Mouse (Mus musculus) intestine, postnatal 0 days (tissue): ENCODE results near the gene Zfp524. TPM values are rescaled to one million over a fixed set of nuclear protein-coding genes. Genes with fewer than 3 reads are reported as not detected.

Experiments used
- ATAC-seq: fragments of 200-750 bp; cut with Nextera tagmentation; 2 replicates; pipeline ENCODE4 v1.8.0; 2017; ENCODE audit warnings: mild to moderate bottlenecking, moderate TSS enrichment, moderate library complexity
- H3K27ac ChIP-seq: fragments of 300-500 bp; sonication (generic); 2 replicates; pipeline ENCODE4 v1.5.1; 2014; ENCODE audit warnings: mild to moderate bottlenecking, low read depth, low read length, moderate library complexity
- H3K27me3 ChIP-seq: fragments of 300-500 bp; sonication (generic); replicated peaks from 2 replicates; pipeline ENCODE4 v1.6.1; 2014; ENCODE audit warnings: low read length, mixed read lengths; ENCODE audit not compliant: control insufficient read depth, insufficient read depth
- H3K36me3 ChIP-seq: fragments of 300-500 bp; sonication (generic); 2 replicates; pipeline ENCODE4 v1.6.1; 2014; ENCODE audit warnings: mild to moderate bottlenecking, moderate library complexity; ENCODE audit not compliant: control insufficient read depth, insufficient read depth
- H3K4me1 ChIP-seq: fragments of 300-500 bp; sonication (generic); replicated peaks from 2 replicates; pipeline ENCODE4 v1.6.1; 2014; ENCODE audit warnings: antibody characterized with exemption, low read length, mixed read lengths; ENCODE audit not compliant: control insufficient read depth, insufficient read depth
- H3K4me2 ChIP-seq: fragments of 300-500 bp; sonication (generic); replicated peaks from 2 replicates; pipeline ENCODE4 v1.6.1; 2014; ENCODE audit warnings: low read depth, mild to moderate bottlenecking, moderate library complexity
- H3K4me3 ChIP-seq: fragments of 300-500 bp; sonication (generic); 2 replicates; pipeline ENCODE4 v1.5.1; 2014; ENCODE audit warnings: low read depth, low read length
- H3K9ac ChIP-seq: fragments of 300-500 bp; sonication (generic); 2 replicates; pipeline ENCODE4 v1.6.1; 2014; ENCODE audit warnings: mild to moderate bottlenecking, low read depth, low read length
- H3K9me3 ChIP-seq: fragments of 300-500 bp; sonication (generic); 2 replicates; pipeline ENCODE4 v1.6.1; 2016; ENCODE audit warnings: mixed run types; ENCODE audit not compliant: control insufficient read depth
- CTCF ChIP-seq: sonication (generic); IDR thresholded peaks from 2 replicates; pipeline ENCODE4 v1.5.1; 2016; ENCODE audit warnings: low read depth, mild to moderate bottlenecking, control low read depth, antibody characterized with exemption, moderate library complexity
- WGBS: fragments of 180-500 bp; shearing (Covaris S2); extraction: QIAGEN DNeasy Blood & Tissue Kit; methylation state at CpG from one replicate; pipeline ENCODE4 v1.1.7; 2014; 5-methylcytosine and 5-hydroxymethylcytosine counted together
- polyA plus RNA-seq: library from polyadenylated mRNA; unstranded; fragments of >200 nt; fragmentation: Nextera tagmentation; extraction: Ambion mirVana; gene quantifications from 2 replicates; pipeline ENCODE4 v1.2.1, GENCODE M21; 2015

The Zfp524 gene
- polyA plus RNA-seq, result 21.9 and 22.6 TPM in 2 replicates

GRCm38 (mm10) chr7:5014251-5015117 is at the start of gene Zfp524, which contains the start of gene Fiz1:
Zfp524 (plus strand) TSS chr7:5014415.
Fiz1 (minus strand) TSS chr7:5014697.
- Histone ChIP-seq H3K4me1 (peaks cover 3% of the 10 kb centered on the region; the same call in 1 of the 2 replicates), H3K4me3 (peak within 1 kb of the TSS; percentile 60), H3K36me3 (peaks cover 44% of the 10 kb centered on the region), H3K4me2 (peak within 1 kb of the TSS; percentile 82), H3K9ac (peak within 1 kb of the TSS; percentile 83), H3K9me3 (no peaks in the 10 kb centered on the region), H3K27me3 (no peaks in the 10 kb centered on the region), H3K27ac (peak within 1 kb of the TSS; percentile 100)
- no peak for TF ChIP-seq CTCF
- peak; percentile 83 for ATAC-seq
- under 1% methylated on average over 42 of the region's 42 CpGs for WGBS

GRCm38 (mm10) chr7:4964988-4965387 is 49.2 kb upstream of the Zfp524 start:
- no peaks in the 10 kb centered on the region for H3K36me3 ChIP-seq
- no peak for ATAC-seq
- 77% methylated on average over 5 of the region's 5 CpGs for WGBS
- H3K4me3 ChIP-seq, result no peak overlapping the region
- no peaks in the 10 kb centered on the region for H3K27me3 ChIP-seq
- no peak overlapping the region for H3K9ac ChIP-seq
- no peak overlapping the region for H3K4me2 ChIP-seq
- H3K4me1 ChIP-seq, result no peaks in the 10 kb centered on the region
- H3K9me3 ChIP-seq, result no peaks in the 10 kb centered on the region
- no peak for TF ChIP-seq CTCF
- no peak overlapping the region for H3K27ac ChIP-seq

- no peak within 1 kb of the TSS for H3K9ac ChIP-seq
- no peaks in the 10 kb centered on the region for H3K4me1 ChIP-seq
- H3K4me2 ChIP-seq, result no peak within 1 kb of the TSS
- H3K4me3 ChIP-seq, result no peak within 1 kb of the TSS
- ATAC-seq, result no peak
- no peak within 1 kb of the TSS for H3K27ac ChIP-seq
- no peaks in the 10 kb centered on the region for H3K9me3 ChIP-seq
- H3K27me3 ChIP-seq, result no peaks in the 10 kb centered on the region
- TF ChIP-seq CTCF, result no peak
- H3K36me3 ChIP-seq, result no peaks in the 10 kb centered on the region
- 30% methylated on average over 6 of the region's 6 CpGs for WGBS
Measured at GRCm38 (mm10) chr7:4971068-4971467, 43.1 kb upstream of the Zfp524 start, which contains the start of gene Sbk3. Sbk3 (minus strand) TSS chr7:4971168.

DNA sequence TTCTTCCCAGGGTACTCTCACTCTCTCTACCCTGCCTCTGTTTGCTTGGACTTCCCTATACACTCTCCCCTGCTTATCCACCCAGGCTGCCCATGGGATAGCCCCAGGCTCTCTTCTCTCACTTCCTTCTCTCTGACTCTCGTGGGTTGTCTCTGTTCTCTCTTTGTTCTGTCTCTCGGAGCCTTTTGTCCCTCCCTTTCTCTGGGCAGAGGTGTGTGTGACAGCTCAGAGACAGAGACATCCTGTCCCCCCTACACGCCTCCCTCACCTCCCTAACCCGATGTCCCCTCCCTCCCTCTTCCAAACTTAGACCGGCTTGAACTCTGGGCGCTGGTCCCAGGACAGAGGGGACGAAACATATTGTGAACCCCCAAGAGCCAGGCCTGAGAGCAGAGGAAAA is 42.5 kb upstream of the Zfp524 start:
- Histone ChIP-seq H3K27ac (no peak overlapping the region), H3K4me3 (no peak overlapping the region), H3K9ac (no peak overlapping the region), H3K4me2 (no peak overlapping the region), H3K9me3 (peaks cover 2% of the 10 kb centered on the region; the same call in 1 of the 2 replicates), H3K36me3 (no peaks in the 10 kb centered on the region), H3K27me3 (no peaks in the 10 kb centered on the region), H3K4me1 (no peaks in the 10 kb centered on the region)
- no peak for ATAC-seq
- WGBS, result 28% methylated on average over 7 of the region's 7 CpGs
- no peak for TF ChIP-seq CTCF

DNA sequence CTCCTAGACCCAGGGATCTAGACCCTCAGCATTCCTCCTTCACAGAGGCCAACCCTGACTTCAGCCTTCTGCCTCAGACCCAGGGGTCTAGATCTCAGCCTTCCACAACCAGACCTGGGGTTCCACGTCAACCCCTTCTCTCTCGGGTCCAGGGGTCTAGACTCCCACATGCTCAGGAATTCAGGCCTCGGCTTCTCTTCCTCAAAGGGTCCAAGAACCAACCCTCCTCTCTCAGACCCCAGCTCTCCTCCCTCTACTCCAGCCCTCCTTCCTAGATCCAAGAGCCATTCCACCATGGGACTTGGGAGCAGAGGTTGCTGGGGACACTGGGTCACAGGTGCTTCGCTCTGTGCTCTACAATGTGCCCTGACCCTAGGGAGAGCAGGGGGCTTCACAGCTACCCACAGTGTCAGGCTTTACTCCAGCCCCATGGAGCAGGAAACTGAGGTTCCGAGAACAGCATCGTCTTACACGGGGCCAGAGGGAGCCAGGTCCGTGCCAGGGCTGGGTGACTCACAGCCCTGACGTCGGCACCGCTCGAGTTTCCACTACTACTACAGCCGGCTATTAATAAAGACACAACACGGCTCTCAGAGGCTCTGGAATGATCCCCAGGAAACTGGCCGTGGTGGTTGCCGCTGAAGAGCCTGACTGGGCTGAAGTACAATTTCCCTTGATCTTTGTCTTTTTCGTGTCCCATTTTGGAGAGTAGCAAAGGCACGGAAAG is 41.7 kb upstream of the Zfp524 start:
- Histone ChIP-seq H3K4me1 (no peaks in the 10 kb centered on the region), H3K36me3 (no peaks in the 10 kb centered on the region), H3K4me3 (no peak overlapping the region), H3K4me2 (no peak overlapping the region), H3K27me3 (no peaks in the 10 kb centered on the region), H3K27ac (no peak overlapping the region), H3K9ac (no peak overlapping the region), H3K9me3 (peaks cover 3% of the 10 kb centered on the region; the same call in 1 of the 2 replicates)
- no peak for TF ChIP-seq CTCF
- no peak for ATAC-seq
- WGBS, result 64% methylated on average over 18 of the region's 18 CpGs

DNA sequence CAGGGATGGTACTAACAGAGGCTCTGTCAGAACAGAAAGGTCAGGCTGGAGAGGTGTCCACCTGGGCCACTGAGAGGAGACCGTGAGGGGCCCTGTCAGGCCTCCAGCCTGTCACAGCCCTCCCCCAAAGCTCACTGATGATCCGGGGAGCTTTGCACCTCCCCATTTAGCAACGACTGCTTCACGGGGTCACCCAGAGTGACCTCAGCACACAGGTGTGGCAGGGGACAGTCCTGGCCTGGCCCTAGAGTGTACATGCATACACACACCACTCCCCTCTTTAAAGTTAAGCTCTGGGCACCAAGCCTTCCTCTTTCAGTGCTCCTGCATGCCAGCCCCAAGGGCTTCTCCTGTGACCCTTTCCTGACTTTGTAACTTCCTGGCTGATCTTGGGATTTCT is 38.8 kb upstream of the Zfp524 start:
- TF ChIP-seq CTCF, result no peak

More for the DNA sequence above, 38.8 kb upstream of the Zfp524 start:
- no peak overlapping the region for H3K4me3 ChIP-seq
- H3K9ac ChIP-seq, result no peak overlapping the region
- no peaks in the 10 kb centered on the region for H3K4me1 ChIP-seq
- H3K4me2 ChIP-seq, result no peak overlapping the region
- peaks cover 3% of the 10 kb centered on the region; the same call in 1 of the 2 replicates for H3K9me3 ChIP-seq
- no peak overlapping the region for H3K27ac ChIP-seq
- H3K27me3 ChIP-seq, result no peaks in the 10 kb centered on the region
- WGBS, result 51% methylated on average over 4 of the region's 4 CpGs
- ATAC-seq, result no peak
- no peaks in the 10 kb centered on the region for H3K36me3 ChIP-seq
